Mouse (Mus musculus) 3134 (cell line): Measurements from ENCODE around the gene Gpr171.
A peak's percentile ranks its signal among the peaks of the same experiment; 100 is the strongest.
"Not testable (repeated sequence)": the region's sequence is repeated elsewhere in the genome, so short reads cannot be mapped to it uniquely, and the experiment has no call there.

Experiments used
- DNase-seq: peaks from one replicate; pipeline ENCODE4 v3.0.0-alpha.2; 2011; ENCODE audit warnings: low spot score; ENCODE audit not compliant: insufficient read length; ENCODE audit errors: extremely low read depth

The Gpr171 gene

DNA sequence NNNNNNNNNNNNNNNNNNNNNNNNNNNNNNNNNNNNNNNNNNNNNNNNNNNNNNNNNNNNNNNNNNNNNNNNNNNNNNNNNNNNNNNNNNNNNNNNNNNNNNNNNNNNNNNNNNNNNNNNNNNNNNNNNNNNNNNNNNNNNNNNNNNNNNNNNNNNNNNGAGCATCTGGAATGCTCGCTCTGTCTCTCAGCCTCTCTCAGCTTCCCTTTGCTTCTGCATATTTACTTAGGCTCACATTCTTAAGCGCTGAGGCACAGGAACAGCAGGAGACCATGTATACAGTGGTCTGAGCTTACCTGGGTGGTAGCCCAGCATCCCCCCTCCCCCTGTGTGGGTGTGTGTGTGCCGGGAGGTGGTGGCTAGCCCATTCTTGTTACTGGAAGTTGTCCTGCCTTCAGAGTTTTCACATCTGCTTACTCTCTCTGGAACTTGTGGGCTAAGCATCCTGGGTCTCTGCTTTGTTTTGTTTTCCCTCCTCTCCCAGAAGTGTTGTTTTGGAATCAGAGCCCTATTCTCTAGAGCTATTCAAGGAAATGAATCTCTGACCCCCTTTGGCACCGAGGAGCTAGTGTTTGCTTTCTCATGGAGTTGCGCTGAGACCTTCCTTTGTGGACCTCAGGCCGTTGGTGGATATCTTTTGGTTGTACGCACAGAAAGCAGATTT lies 19.6 kb upstream of the Gpr171 start:
- DNase-seq: peak; percentile 28

DNA sequence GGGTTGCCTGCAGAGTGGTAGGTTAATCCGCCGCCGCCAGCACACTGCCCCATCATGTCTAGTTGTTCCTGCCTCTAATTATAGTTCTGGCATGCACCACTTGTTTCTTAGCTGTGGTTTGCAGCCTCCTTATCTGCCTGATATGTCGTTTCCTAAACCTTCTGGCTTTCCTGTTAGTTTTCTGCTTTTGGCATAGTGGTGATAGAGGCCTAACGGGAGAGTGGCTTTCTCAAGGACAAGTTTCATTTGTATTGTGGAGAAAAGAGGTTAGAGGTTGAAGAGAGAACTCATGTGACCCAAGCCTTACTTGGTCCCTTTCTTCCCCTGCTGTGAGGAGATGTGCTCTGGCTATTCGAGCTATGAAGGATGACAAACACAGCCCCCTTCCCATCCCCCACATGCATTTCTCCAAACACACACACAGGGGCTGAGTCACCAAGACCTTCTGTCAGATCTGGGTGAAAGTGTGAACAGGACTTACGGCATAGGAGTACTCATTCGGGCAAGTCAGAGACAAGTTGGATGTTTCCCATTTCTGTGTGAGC lies 12.4 kb upstream of the Gpr171 start:
- DNase-seq: no peak

DNA sequence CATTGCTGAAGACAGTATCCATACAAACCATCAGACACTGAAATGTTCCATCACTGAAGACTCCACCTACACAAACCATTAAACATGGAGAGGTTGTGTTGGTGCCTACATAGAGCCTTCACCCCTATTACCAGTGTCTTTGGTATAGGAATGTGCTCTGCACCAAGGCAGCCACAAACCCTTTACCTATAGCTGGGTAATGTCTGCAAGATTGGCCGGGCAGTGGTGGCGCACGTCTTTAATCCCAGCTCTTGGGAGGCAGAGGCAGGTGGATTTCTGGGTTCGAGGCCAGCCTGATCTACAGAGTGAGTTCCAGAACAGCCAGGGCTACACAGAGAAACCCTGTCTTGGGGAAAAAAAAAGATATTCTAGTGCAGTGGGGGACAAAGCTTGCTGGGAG lies 11.7 kb upstream of the Gpr171 start:
- not testable (repeated sequence) for DNase-seq

DNA sequence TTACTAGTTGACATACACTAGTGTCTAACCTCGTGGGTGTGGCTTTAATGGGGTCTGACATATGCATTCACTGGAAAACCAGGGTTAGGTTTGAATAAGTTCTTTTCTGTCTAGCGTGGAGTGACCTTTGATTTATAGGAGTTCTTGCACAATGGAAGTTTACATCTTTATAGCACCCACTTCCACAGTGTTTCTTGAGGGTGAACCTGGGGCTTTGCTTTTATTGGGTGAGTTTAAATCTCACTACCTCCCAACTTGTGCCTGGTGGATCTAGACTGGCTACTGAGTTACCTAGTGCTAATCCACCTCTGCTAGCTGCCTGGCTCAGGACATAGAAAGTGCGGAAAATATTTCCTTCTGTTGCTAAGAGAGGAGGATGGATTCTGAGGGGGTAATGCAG lies 10.3 kb upstream of the Gpr171 start:
- DNase-seq: no peak

DNA sequence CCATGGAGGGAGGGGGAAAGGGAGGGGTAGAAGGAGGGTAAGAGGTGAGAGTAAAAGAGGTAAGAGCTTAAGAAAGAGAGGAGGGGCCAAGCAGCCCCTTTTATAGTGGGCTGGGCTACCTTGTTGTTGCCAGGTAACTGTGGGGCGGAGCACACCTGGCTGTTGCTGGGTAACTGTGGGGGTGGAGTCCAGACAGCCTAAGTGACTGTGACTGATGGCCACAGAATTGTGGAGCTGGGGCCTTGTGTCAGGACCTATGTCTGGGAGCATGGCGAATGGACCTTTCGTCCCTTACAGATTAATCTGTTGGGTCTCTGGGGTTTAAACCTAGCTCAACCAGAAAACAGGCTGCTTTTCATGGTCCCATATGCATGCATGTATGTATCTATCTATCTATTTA lies 8.2 kb upstream of the Gpr171 start:
- not testable (repeated sequence) for DNase-seq

DNA sequence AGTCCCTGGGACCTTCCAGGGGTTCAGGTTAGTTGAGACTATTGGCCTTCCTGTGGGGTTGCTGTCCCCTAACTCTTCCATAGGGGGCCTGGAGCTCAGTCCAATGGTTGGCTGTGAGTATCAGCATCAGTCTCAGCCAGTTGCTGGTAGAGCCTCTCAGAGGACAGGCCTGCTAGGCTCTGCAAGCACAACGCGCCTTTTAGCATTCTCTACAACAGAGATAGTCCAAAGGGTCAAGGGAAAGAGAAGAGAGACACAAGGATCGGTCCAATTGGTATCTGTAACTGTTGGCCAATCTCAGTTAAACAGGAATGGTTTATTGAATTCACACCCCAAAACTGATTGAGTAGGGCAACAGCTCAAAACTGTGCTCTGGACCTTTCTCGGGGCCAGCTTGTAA lies 5.8 kb upstream of the Gpr171 start:
- no peak for DNase-seq

DNA sequence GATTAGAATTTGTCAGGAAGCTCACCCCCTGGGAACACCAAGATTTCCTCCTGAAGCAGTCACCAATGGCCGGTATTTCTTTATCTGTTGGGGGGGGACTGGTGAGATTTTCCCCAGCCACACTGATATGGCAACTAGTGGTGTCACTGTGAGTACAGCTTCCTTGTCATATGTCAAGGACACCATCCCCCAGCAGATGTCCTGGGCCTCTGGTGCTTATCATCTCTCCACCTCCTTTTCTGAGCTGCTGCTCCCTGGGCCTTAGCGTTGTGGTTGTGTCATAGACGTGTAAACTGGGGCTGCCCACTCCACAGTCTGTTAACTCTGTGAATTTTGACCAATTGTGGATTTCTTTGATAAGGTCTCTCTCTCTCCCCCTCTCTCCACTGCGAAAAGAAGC lies 2.8 kb upstream of the Gpr171 start:
- DNase-seq: no peak

DNA sequence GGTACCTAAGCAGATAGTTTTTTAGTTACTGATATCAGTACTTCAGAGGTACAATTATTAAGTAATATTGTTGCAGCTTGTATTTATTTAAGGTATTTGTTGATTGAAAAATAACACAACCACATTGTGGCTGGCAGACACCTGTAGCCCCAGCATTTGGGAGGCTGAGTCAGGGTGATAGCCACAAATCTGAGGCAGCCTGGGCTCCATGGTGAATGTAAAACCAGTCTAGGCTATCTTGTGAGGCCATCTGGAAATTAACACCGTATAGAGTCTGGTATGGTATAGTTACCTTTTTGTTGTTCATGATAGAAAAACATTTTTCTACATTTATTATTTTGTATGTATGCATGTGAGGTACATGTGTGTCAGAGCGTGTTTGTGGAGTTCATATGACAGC lies 525 bp upstream of the Gpr171 start:
- no peak for DNase-seq

DNA sequence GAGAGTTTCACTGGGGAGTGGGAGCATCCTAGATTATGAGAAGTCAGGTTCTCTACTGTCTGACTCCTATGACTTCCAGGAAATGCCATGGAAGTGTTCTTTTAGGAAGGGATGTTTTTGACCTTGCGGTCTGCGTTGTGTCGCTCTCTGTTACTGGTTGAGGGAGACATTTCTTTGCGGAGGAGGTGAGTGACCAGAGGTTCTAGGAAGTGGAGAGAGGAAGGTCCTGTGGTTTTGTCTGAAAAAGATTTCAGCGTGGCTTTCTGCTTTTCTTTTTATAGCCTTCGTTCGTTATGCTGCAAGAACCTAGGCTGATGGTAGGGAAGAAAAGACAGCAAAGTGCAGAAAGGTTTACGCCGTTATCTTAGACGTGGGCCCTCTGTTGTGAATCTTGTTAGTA lies 3.1 kb downstream of the Gpr171 start:
- DNase-seq: no peak

DNA sequence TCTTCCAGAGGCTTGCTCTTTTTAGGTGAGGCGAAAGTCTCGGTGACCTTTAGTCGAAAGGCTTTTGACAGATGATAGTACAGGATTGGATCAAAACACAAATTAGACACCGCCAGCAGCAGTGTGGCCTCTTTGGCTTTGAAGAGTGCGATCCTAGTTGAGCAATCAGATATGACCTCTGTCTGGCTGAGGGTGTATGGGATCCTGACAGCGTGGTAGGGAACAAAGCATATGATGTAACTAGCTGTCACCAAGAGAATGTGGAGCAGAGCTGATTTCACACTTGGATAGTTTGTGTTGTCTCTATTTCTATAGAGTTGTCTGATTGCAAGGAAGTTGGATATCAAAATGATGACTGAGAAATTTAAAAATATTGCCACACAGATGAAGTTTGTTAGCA lies 4.2 kb downstream of the Gpr171 start:
- DNase-seq: no peak

DNA sequence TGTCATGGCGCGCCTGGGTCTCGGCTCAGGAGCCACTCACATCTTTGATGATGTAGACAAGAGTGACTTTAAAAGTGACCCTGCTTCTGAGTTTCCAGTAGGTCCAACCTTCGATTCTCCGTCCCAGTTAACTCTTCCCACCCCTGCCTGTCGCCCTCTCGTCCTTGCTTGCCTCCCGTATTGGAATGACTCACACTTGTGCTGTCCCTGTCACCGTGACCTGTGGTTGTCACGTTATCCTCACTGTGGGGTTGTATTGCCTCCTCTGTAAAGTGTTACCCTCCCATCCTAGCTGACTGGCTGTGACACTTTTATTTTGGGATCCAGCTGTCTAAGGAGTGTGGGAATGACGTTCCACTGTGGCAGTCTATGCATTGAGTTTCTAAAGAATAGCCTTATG lies 8.9 kb downstream of the Gpr171 start:
- no peak for DNase-seq

DNA sequence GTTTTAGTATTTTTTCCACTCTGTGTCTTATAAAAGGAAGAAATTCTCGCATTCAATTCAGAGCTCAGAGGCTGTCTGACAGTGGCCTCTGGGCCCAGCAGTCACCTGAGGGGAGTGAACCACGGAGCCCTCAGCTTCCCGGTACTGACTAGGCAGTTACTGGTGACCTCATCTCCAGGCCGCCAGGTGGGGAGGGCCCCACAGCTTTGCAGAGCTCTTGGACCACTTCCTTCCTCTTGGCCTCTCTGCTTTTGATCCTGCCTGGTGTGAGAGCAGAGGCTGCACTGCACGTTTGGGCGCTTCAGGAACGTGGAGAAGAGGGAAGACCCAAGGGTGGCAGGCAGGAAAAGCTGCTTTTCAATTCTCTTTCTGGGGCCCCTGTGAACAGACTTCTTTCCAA lies 20.7 kb downstream of the Gpr171 start:
- no peak for DNase-seq

DNA sequence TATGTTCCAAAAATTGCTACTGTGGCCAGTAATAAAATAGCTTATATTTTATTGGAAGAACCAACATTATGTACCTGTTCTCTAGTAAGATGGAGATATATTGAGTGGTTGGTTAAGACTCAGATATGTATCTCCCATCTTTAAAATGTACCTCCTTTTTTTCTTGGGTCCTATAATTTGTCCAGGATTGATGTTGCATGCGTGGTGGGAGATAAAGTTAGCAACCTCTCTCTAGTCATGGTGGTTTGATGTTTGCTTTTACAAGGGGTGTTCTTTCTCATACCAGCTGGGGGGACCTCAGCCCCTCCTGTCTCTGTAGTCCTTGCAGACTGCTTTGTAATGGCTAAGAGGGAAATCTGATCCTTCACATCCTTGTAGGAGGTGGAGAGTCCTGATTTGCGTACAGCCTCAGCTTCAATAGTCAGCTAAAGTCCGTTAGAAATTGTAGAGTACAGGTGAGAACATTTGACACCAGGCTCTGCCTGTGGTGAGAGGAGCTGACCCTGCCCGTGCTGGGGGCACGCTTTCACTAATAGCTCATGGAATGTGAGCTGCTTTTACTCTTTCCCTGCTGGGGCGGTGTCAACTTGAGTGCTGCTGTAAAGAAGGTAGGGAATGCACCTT lies 21.2 kb downstream of the Gpr171 start:
- no peak for DNase-seq

DNA sequence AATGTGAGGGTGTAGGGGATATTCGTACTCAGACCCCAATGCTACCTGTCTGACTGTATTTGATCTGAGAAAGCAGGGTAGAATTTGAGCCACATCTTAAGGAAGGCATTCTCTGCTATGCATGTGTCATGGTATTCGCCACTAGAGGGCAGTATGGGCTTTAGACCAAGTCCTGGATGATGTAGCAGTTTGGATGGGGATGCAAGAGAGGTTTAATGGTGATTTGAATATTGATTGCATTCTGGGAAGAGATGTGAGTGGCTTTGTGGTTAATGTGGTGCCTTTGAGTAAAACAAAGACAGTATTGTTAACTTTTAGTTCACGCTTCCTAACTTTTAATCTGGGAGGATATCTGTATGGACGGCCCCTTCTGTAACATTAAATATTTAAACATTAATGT lies 22.3 kb downstream of the Gpr171 start:
- DNase-seq: no peak

DNA sequence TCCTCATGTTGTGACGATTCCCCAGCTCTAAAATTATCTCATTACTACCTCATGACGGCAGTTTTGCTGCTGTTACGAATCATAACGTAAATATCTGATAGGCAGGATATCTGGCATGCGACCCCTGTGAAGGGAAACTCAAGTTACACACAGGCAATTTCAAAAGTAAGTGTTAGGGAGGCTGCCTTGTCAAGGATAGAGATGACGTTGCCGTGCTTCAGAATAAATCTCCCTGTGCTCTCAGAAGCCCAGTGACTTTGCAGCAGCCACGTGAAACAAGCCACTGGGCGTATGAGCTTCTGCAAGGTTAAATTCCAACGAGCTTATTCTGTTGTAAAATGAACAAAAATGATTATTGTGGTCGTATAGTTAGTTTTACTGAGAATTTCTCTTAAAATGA lies 23.0 kb downstream of the Gpr171 start:
- no peak for DNase-seq

DNA sequence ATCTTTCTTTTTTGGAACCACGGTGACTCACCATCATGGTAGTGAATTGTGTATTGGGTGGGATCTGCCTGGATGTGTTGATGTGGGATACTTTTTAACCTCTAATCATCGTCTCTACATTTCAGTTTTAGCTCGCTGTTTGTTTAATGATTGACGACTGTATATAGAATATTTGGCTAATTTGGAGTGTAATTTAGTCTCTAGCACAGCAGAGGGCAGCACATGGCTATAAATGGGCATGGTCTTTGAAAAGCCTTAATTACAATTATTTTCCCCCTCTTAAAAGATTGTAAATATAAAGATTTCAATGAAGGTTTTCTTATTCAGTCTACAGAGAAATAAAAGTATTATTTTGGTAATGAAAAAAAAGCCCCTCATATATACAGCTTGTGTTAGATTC lies 24.3 kb downstream of the Gpr171 start:
- DNase-seq: no peak

DNA sequence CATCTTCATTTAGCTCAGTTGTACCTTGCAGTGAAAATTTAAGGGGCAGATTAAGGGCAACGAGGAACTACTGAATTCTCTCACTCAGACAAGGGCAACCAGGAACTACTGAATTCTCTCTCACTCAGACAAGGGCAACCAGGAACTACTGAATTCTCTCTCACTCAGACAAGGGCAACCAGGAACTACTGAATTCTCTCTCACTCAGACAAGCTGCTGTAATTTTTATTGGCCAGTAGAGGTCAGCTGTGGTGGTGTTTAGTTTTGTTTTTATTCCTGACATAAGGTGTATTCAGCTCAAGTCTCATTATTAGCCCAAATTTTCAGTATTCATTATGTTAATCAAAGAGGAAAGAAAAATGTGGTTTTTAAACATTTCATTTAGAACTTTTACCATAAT lies 32.5 kb downstream of the Gpr171 start:
- not testable (repeated sequence) for DNase-seq

DNA sequence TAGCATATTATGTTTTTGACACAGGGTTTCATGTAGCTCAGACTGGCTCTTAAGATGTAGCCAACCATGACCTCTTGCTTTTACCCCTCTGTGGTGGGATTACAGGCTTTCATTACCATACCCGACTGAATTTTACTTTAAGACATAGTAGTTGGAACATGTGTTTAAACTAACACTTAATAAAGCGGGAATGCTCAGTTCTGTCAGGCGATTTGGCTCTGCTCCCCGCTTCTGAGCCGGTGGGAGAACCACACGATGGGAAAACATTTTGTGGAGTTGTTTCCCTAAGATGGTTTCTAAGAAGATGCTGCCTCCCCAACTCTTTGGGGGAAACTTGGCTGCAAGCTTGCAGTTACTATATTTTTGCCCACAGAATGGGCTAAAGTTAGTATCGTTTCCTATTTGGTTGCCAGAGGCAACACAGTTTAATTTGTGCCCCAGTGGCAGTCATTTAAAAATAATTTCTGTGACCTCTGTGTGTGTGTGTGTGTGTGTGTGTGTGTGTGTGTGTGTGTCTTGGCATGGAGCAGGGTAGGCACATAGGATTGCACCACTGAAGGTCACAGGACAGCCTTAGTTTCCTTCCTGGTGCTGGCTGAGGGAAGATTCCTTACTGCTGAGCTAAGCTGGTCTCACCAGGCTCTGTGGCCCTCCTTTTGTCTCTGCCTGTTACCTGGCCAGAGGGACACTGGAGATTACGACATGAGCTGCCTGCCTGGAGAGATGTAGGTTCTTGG lies 34.9 kb downstream of the Gpr171 start:
- no peak for DNase-seq

DNA sequence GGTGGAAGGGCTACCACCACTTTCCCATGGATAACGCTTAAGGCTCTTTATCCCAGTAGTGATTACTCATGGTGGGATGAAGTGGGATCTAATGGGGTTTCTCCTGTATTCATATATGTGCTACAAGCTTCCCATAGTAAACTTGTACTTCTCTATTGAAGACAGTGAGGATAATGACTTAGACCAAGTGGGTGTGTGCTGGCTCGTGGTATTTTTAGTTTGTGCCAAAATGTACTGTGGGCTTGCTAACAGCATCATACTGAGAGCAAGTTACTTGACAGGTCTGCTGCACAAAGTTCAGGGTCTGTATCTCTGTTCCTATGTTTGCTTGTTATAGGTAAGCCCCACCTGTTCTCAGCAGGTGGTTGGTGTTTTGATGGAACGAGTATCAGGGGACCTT lies 35.7 kb downstream of the Gpr171 start:
- no peak for DNase-seq

DNA sequence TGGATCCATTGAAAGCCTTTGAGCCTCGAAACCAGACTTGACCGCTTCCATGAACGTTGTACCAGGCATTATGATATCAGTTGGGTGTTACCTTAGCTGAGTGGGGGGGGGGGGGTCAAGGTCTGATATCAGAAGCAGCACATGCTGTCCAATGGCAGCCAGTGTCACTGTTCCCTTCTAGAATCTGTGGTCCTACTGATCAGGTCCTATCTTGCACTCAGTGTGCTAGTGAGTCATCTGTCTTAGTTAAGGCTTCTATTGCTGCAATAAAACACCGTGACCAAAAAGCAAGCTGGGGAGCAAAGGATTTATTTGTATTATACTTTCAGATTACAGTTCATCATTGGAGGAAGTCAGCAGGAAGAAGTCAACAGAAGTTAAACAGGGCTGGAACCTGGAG lies 38.2 kb downstream of the Gpr171 start:
- DNase-seq: no peak

DNA sequence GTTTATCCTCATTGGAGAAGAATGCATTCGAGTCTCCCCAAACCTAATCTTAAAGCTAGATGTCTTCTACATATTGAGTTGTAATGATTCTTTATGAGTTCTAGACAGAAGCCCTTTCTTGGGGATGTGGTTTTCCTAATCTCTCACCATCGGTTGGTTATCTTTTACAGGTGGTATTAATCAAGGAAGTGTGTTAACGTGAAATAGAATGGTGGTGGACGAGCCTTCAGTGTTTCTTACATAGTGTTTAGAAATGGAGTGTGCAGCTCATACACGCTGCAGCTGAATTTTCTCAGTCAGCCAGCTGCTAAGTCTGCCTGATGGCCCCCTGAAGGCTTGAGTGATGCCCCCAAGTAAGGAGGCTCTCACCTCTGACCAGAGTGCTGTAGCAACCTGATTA lies 39.5 kb downstream of the Gpr171 start:
- DNase-seq: no peak

DNA sequence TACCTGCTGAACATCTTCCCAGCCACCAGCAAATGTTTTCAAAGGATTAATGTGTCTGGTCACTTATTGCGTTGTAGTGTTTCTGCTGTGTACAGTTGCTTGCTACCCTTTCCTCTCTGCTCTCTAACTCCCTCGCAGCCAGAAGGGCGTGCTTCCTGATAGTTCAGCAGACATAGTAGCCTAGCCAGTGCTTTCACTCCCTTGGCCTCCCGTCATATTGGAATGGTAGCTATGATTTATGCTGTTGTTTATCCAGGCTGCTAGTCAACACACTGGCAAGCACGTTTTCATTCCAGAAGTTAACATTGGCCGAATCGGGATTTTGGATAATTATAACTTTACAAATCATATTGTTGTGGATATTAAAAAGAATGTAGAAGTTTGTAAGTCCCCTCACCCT lies 41.5 kb downstream of the Gpr171 start:
- DNase-seq: no peak
